Mouse (Mus musculus) adipocyte (in vitro differentiated cells): ENCODE data around the gene Abhd14a.
A peak's percentile ranks its signal among the peaks of the same experiment; 100 is the strongest.

Experiments used
- DNase-seq: peaks from one replicate; pipeline ENCODE4 v3.0.0-alpha.2; 2016; ENCODE audit warnings: low spot score

Gene Abhd14a

DNA sequence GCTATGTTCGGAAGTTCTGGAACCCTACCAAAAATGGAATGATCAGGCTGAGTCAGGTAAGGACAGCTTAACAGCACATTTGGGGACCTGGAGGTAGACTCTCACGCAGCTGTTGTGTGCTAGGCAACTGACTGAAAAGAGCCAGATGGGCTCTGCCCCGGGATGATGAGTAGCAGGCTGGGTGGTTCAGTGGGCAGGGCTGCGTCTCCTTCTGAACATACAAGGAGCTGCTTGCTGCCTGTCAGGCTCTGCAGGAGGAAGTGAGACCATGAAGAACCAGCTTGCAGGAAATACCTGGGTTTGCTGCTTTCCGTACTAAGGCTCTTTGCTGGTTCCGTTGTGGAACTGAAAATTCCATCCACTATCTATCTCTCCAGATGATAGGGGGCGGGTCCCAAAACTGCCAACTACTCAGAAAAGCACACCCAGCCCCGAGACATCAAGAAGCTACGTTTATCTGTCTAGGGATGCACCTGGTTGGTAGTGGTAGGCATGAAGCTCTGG, 36.3 kb downstream of the Abhd14a start:
- no peak for DNase-seq

DNA sequence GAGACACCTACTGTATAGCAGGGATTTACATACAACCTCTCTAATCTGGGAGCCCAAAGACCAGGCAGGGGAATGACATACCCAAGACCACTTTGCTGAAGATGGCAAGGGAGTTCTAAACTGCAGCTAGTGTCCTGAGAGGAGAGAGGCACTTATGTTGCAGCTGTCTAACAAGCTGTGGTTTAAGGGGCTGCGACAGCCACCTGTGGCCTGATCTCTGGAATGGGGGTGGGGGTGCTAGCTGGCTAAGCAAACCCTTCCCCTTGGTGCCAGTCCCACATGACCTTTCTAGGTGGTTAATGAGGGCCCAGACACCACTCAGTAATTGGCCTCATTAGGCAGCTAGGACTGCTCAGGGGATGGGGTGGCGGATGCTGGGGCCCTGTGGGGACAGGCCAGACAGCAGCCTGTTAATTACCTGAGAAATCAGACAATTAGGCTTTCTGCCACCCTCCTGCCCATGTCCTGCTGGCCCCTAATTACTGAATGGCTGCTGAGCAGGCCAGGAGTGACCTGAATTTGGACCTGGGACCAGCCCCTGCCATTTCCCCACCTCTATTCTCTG, 37.3 kb downstream of the Abhd14a start:
- DNase-seq = no peak

DNA sequence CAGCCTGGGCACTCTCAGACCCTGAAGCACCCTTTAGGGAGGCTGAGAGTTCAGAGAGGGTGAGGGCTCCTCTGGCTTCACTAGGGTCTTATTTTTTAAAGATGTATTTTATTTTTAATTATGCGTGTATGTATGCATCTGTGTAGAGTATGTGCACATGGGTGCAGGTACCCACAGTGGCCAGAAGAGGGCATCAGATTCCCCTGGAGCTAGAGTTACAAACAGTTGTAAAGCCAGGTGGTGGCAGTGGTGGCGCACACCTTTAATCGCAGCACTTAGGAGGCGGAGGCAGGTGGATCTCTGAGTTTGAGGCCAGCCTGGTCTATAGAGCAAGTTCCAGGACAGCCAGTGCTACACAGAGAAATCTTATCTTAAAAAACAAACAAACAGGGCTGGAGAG, 38.4 kb downstream of the Abhd14a start:
- DNase-seq = no peak

GRCm38 (mm10) chr9:106406443-106407078, 40.9 kb downstream of the Abhd14a start:
- no peak for DNase-seq

DNA sequence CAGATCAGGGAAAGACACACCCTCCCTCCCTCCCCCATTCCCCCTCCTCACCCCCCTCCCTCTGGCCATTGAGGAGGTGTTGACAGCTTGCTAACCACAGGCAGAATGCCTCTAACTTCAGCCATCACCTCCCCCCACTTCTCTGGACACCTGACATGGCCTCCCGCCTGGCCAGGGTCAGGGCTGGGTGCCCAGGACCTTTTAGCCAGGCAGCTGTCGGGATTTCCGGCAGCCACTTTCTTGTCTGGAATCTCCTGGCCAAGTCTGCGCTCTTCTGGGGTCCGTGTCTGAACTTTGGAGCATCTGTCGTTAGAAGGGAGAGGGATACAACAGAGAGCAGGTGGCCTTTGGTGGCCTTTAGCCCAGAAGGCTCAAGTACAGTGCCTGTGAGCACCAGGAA, 42.2 kb downstream of the Abhd14a start:
- DNase-seq = peak; percentile 39

- no peak for DNase-seq
Observed at GRCm38 (mm10) chr9:106402607-106403375, 44.7 kb downstream of the Abhd14a start.

DNA sequence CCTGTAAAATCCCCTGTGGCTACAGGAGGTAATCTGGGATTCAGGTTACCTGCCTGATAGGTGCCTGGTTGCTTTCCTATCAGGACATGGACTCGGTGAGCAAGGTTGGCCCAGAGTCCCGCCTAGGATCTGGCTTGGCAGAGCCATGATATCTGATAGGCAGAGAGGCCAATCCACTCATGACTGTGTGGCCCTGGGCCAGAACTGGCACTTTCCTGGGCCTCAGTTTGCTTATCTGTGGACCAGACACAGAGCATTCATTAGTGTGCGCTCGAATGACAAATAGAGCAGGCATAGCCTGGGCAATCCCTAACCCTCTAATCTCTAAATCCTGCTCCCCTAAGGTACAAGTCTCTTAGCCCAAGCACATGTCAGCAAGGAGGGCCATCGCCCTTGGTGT, 45.3 kb downstream of the Abhd14a start:
- no peak for DNase-seq

DNA sequence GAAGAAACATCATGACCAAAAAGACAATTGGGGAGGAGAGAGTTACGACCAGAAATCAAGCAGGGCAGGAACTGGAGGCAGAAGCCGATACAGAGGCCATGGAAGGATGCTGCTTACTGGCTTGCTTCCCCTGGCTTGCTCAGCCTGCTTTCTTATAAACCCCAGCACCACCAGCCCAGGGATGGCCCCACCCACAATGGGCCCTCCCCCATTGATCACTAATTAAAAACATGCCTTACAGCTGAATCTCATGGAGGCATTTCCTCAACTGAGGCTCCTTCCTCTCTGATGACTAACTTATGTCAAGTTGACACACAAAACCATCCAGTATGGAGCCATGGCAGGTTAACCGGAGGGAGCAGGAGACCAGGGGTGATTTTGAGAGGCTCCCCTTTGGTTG, 47.7 kb downstream of the Abhd14a start:
- DNase-seq = no peak

DNA sequence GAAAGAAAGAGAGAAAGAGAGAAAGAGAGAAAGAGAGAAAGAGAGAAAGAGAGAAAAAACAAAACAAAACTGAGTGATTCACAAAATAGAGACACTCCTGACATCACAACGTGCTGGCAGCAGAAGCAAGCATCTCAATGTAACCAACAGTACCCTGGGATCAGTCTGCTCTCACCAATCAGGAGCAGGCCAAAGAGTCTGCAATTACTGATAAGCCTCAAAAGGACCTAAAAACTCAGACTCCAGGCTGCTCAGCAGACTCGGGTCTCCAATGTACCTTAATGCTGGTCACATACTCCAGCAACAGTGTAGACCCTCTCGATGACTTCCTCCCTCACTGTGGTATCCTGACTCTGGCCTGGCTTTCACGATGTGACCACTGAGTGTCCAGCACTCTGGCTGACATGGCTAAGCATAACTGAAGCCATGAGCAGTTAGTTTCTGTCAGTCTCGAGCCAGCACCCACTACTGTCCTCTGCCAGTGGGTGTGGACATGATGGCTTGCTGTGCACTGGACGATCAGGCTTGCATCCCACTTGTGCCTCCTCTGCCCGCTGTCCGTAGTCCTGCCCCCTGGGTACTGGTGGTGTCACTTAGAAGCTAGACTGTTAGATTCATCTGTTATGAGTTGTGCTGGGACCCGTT, 48.7 kb downstream of the Abhd14a start:
- DNase-seq = no peak

DNA sequence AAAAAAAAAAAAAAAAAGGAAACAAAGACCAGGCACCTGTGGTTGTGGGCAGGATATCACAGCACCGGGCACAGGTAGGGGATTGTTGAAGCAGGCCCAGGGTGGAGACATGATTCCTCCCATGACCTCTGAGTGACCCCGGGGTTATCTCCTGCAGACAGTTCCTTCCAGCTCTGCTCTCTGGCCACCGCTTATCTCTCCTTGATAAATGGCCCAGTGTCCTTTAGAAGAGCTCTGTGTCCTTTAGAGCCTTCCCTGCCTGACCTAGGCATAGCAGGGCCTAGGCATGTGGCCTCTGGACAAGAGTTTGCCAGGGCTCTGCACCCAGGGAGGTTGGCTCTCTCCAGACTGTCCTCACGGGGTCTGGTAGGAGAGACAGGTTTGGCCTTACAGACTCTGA, 49.7 kb downstream of the Abhd14a start:
- no peak for DNase-seq

DNA sequence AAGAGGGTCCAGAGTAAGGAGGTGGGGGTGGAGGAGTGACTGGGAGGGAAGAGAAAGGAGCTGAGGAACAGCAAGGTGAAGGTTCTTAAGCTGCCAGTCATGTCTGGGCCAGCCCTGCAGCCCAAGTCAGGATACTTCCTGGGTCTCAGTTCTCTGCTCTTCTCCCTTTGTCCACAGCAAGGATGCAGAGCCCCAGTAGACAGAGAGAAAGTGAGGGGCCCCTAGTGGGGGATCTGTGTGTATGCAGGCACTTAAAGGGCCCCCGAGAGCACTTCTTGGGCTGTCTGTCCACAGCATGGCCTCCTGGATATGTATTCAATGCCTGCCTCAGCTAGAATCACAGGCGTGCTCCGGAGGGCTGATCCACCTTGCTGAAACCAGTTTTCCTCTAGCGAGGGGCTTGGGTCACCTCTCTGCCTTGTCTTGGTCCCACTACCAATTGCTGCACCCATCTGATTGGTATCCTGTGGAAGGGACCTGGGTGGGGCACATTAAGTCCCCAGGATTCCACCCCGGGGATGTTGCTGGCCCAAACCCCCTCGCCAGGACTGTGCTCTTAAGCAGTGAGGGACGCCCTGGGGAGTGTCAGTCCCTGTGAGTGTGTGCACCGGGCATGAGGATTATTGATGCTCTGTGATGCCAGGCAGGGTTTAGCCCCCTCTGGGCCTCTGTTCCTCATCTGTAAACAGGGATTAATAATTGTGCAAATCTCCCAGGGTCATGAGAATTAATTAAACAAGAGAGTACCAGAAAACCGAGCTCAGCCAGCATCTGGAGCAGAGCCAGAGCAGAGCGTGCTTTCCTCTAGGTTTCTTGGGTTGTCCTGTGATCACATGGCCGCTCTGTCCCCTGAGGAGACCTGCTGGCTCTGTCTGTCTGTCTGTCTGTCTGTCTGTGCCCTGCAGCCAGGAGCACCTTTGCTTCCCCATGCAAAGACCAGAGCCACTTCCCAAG, 52.6 kb downstream of the Abhd14a start:
- DNase-seq = no peak

GRCm38 (mm10) chr9:106393548-106393947, 53.9 kb downstream of the Abhd14a start:
- DNase-seq = no peak

- DNase-seq = no peak
Observed at GRCm38 (mm10) chr9:106392828-106393527, 54.5 kb downstream of the Abhd14a start.
